Comparison of ENCODE assay signal across 8 mouse cellular contexts in genomic region chr9:103304927-103305326, GRCm38 (mm10). TPM values are rescaled to one million over a fixed set of nuclear protein-coding genes. Genes with fewer than 3 reads are reported as not detected.
DNase-seq lines count a peak whose midpoint lies in the region; ATAC-seq lines count a peak whose summit lies in the region.

TSS of gene 1300017J02Rik (minus strand) at chr9:103305082.
TSS of gene Topbp1 (plus strand) at chr9:103305215.

- peak; percentile 95 for DNase-seq in R1 (ENCODE audit: low read depth, low spot score)
- DNase-seq in cerebellum, postnatal 25 days = peak; percentile 92 to 96
- DNase-seq in frontal cortex, postnatal 36 days (ENCODE audit: low spot score in 2 of 2) = peak; percentile 88
- DNase-seq in left cerebral cortex, adult 11 months (ENCODE audit: low spot score) = peak; percentile 80
- peak; percentile 94 to 95 for DNase-seq in lung, postnatal 4 days
- DNase-seq in retina, postnatal 7 days (ENCODE audit: low read depth, low spot score) = peak; percentile 87
- peak; percentile 79 for DNase-seq in urinary bladder, adult 2 months (ENCODE audit: low spot score)

- H3K4me1 ChIP-seq in hindbrain, embryonic 15.5 days (replicated peaks) = peaks cover 22% of the 10 kb centered on the region

- peak within 1 kb of the TSS; percentile 87 for H3K4me2 ChIP-seq in hindbrain, embryonic 15.5 days

- no peaks in the 10 kb centered on the region for H3K9me3 ChIP-seq in hindbrain, embryonic 15.5 days

- peak; percentile 98 for ATAC-seq in hindbrain, embryonic 15.5 days (ENCODE audit: low FRiP score, low read depth)

- under 1% methylated on average over 34 of the region's 49 CpGs for WGBS in hindbrain, embryonic 15.5 days

- peaks cover 14% of the 10 kb centered on the region for H3K36me3 ChIP-seq in hindbrain, embryonic 15.5 days

- peak within 1 kb of the TSS; percentile 75 for H3K9ac ChIP-seq in hindbrain, embryonic 15.5 days

- no peaks in the 10 kb centered on the region for H3K27me3 ChIP-seq in hindbrain, embryonic 15.5 days

- H3K27ac ChIP-seq in hindbrain, embryonic 15.5 days (replicated peaks) = peak within 1 kb of the TSS; percentile 90

- H3K4me3 ChIP-seq in hindbrain, embryonic 15.5 days = peak within 1 kb of the TSS; percentile 85

RNA-seq across cellular contexts. Expression of gene 1300017J02Rik, which starts in this region (rescaled TPM):
- polyA plus RNA-seq in hindbrain, embryonic 15.5 days (2015; fragmentation: Nextera tagmentation; extraction: Ambion mirVana) = 1.1 and 1.3 TPM in 2 replicates
- polyA plus RNA-seq in urinary bladder, adult 2 months (2012; rRNA removed) = 0.80 and 1.3 TPM in 2 replicates

RNA-seq across cellular contexts. Expression of gene Topbp1, which starts in this region (rescaled TPM):
- 19.7 and 20.9 TPM in 2 replicates for polyA plus RNA-seq in hindbrain, embryonic 15.5 days (2015; fragmentation: Nextera tagmentation; extraction: Ambion mirVana)
- polyA plus RNA-seq in urinary bladder, adult 2 months (2012; rRNA removed) = 19.3 and 20.9 TPM in 2 replicates

Comparison
In these comparisons a context has a peak if more than half of its experiments do, and no peak if none do; other contexts are left out.
1. Peak in every context shown above with its lines: DNase-seq, ATAC-seq, H3K4me3 ChIP-seq and H3K27ac ChIP-seq.